Mouse (Mus musculus): ENCODE measurements around the gene Gm11639.
"Not testable (repeated sequence)": the region's sequence is repeated elsewhere in the genome, so short reads cannot be mapped to it uniquely, and the experiment has no call there.

Gene Gm11639

GRCm38 (mm10) chr11:105112448-105112847 lies 426.9 kb downstream of the Gm11639 start:
- not testable (repeated sequence) for DNase-seq (ENCODE audit: low spot score in 2 of 2)

- no peak for DNase-seq (ENCODE audit: low spot score in 2 of 2)
These were observed 432.3 kb downstream of the Gm11639 start for GRCm38 (mm10) chr11:105117814-105118213.

- no peak for DNase-seq (ENCODE audit: low spot score in 2 of 2)
These were observed 435.1 kb downstream of the Gm11639 start for GRCm38 (mm10) chr11:105120551-105121061.

GRCm38 (mm10) chr11:105121792-105122191 lies 436.3 kb downstream of the Gm11639 start:
- not testable (repeated sequence) for DNase-seq (ENCODE audit: low spot score in 2 of 2)

- peak in 1 of 2 experiments; percentile 42 for DNase-seq (ENCODE audit: low spot score in 2 of 2)
These were observed 438.5 kb downstream of the Gm11639 start for GRCm38 (mm10) chr11:105123986-105124385.

GRCm38 (mm10) chr11:105125735-105126519 lies 440.4 kb downstream of the Gm11639 start, which contains the start of gene Mettl2:
Gene Mettl2, plus strand, starts transcription at chr11:105126425.
- DNase-seq (ENCODE audit: low spot score in 2 of 2) = peak; percentile 57 to 76

- DNase-seq (ENCODE audit: low spot score in 2 of 2) = no peak
These were observed 441.1 kb downstream of the Gm11639 start for GRCm38 (mm10) chr11:105126520-105127029.

- DNase-seq (ENCODE audit: low spot score in 2 of 2) = no peak
These were observed 450.2 kb downstream of the Gm11639 start for GRCm38 (mm10) chr11:105135692-105136091.

- DNase-seq (ENCODE audit: low spot score in 2 of 2) = not testable (repeated sequence)
These were observed 451.7 kb downstream of the Gm11639 start for GRCm38 (mm10) chr11:105137255-105137654.

- DNase-seq (ENCODE audit: low spot score in 2 of 2) = not testable (repeated sequence)
These were observed 455.0 kb downstream of the Gm11639 start for GRCm38 (mm10) chr11:105140512-105140911.

GRCm38 (mm10) chr11:105141115-105141514 lies 455.6 kb downstream of the Gm11639 start:
- no peak for DNase-seq (ENCODE audit: low spot score in 2 of 2)

GRCm38 (mm10) chr11:105143564-105143963 lies 458.1 kb downstream of the Gm11639 start:
- DNase-seq (ENCODE audit: low spot score in 2 of 2) = no peak

- no peak for DNase-seq (ENCODE audit: low spot score in 2 of 2)
These were observed 458.6 kb downstream of the Gm11639 start for GRCm38 (mm10) chr11:105144084-105144483.

- DNase-seq (ENCODE audit: low spot score in 2 of 2) = no peak
These were observed 459.2 kb downstream of the Gm11639 start for GRCm38 (mm10) chr11:105144508-105145210.

GRCm38 (mm10) chr11:105145211-105145610 lies 459.7 kb downstream of the Gm11639 start:
- DNase-seq (ENCODE audit: low spot score in 2 of 2) = no peak

- DNase-seq (ENCODE audit: low spot score in 2 of 2) = no peak
These were observed 461.1 kb downstream of the Gm11639 start, which contains the start of gene Gm10842 for GRCm38 (mm10) chr11:105146593-105146992. Gene Gm10842, plus strand, starts transcription at chr11:105146893.

- no peak for DNase-seq (ENCODE audit: low spot score in 2 of 2)
These were observed 463.8 kb downstream of the Gm11639 start for GRCm38 (mm10) chr11:105149353-105149752.

- no peak for DNase-seq (ENCODE audit: low spot score in 2 of 2)
These were observed 464.3 kb downstream of the Gm11639 start for GRCm38 (mm10) chr11:105149766-105150165.

GRCm38 (mm10) chr11:105150691-105151090 lies 465.2 kb downstream of the Gm11639 start:
- no peak for DNase-seq (ENCODE audit: low spot score in 2 of 2)

GRCm38 (mm10) chr11:105151226-105152016 lies 465.9 kb downstream of the Gm11639 start:
- no peak for DNase-seq (ENCODE audit: low spot score in 2 of 2)

GRCm38 (mm10) chr11:105152017-105152300 lies 466.5 kb downstream of the Gm11639 start:
- no peak for DNase-seq (ENCODE audit: low spot score in 2 of 2)
